Mouse (Mus musculus): Measurements from ENCODE around the gene Zbtb7b. TPM values are rescaled to one million over a fixed set of nuclear protein-coding genes. Genes with fewer than 3 reads are reported as not detected.

Zbtb7b gene
- polyA plus RNA-seq, 1 experiment: 54.3 TPM

- no peaks in the 10 kb centered on the region for H3K4me1 ChIP-seq (ENCODE audit: control insufficient read depth, insufficient read depth, low read length)
- H3K36me3 ChIP-seq (ENCODE audit: control insufficient read depth, insufficient read depth, low read length): no peaks in the 10 kb centered on the region
- 4% methylated on average over 21 of the region's 21 CpGs for WGBS
- H3K4me3 ChIP-seq (ENCODE audit: insufficient read depth, low read depth, low read length): peak overlapping the region; percentile 62
- DNase-seq: no peak
- TF ChIP-seq CTCF (conservative IDR thresholded peaks at IDR 0.05; ENCODE audit: insufficient read depth, insufficient read length, low read depth, low read length) (no peak), POLR2A (IDR thresholded peaks at IDR 0.05; ENCODE audit: low read depth, low read length) (no peak)
- H3K27ac ChIP-seq (ENCODE audit: insufficient read depth, low read depth, low read length): no peak overlapping the region
- no peaks in the 10 kb centered on the region for H3K27me3 ChIP-seq (replicated peaks; ENCODE audit: control insufficient read depth, insufficient read depth, low read length)
Measured at GRCm38 (mm10) chr3:89337062-89337720, 57.4 kb downstream of the Zbtb7b start.

GRCm38 (mm10) chr3:89336529-89336928 is 58.0 kb downstream of the Zbtb7b start:
- Histone ChIP-seq H3K4me3 (ENCODE audit: insufficient read depth, low read depth, low read length) (0 out of 2 replicates have a peak overlapping the region, but pooled peaks have one; percentile 62), H3K27me3 (replicated peaks; ENCODE audit: control insufficient read depth, insufficient read depth, low read length) (no peaks in the 10 kb centered on the region), H3K27ac (ENCODE audit: insufficient read depth, low read depth, low read length) (no peak overlapping the region), H3K4me1 (ENCODE audit: control insufficient read depth, insufficient read depth, low read length) (no peaks in the 10 kb centered on the region), H3K36me3 (ENCODE audit: control insufficient read depth, insufficient read depth, low read length) (no peaks in the 10 kb centered on the region)
- TF ChIP-seq POLR2A (IDR thresholded peaks at IDR 0.05; ENCODE audit: low read depth, low read length) (no peak), CTCF (conservative IDR thresholded peaks at IDR 0.05; ENCODE audit: insufficient read depth, insufficient read length, low read depth, low read length) (no peak)
- WGBS: 56% methylated on average over 6 of the region's 6 CpGs
- no peak for DNase-seq

GRCm38 (mm10) chr3:89333053-89333452 is 61.5 kb downstream of the Zbtb7b start:
- Histone ChIP-seq H3K4me3 (ENCODE audit: insufficient read depth, low read depth, low read length) (no peak overlapping the region), H3K36me3 (ENCODE audit: control insufficient read depth, insufficient read depth, low read length) (no peaks in the 10 kb centered on the region), H3K27me3 (replicated peaks; ENCODE audit: control insufficient read depth, insufficient read depth, low read length) (no peaks in the 10 kb centered on the region), H3K4me1 (ENCODE audit: control insufficient read depth, insufficient read depth, low read length) (no peaks in the 10 kb centered on the region), H3K27ac (ENCODE audit: insufficient read depth, low read depth, low read length) (no peak overlapping the region)
- 74% methylated on average over 11 of the region's 11 CpGs for WGBS
- TF ChIP-seq CTCF (conservative IDR thresholded peaks at IDR 0.05; ENCODE audit: insufficient read depth, insufficient read length, low read depth, low read length) (no peak), POLR2A (IDR thresholded peaks at IDR 0.05; ENCODE audit: low read depth, low read length) (no peak)
- DNase-seq: no peak

GRCm38 (mm10) chr3:89332476-89332875 is 62.1 kb downstream of the Zbtb7b start:
- DNase-seq: no peak
- no peaks in the 10 kb centered on the region for H3K27me3 ChIP-seq (replicated peaks; ENCODE audit: control insufficient read depth, insufficient read depth, low read length)
- WGBS: 54% methylated on average over 12 of the region's 12 CpGs
- no peak overlapping the region for H3K27ac ChIP-seq (ENCODE audit: insufficient read depth, low read depth, low read length)
- no peaks in the 10 kb centered on the region for H3K4me1 ChIP-seq (ENCODE audit: control insufficient read depth, insufficient read depth, low read length)
- TF ChIP-seq POLR2A (IDR thresholded peaks at IDR 0.05; ENCODE audit: low read depth, low read length) (no peak), CTCF (conservative IDR thresholded peaks at IDR 0.05; ENCODE audit: insufficient read depth, insufficient read length, low read depth, low read length) (no peak)
- H3K4me3 ChIP-seq (ENCODE audit: insufficient read depth, low read depth, low read length): no peak overlapping the region
- no peaks in the 10 kb centered on the region for H3K36me3 ChIP-seq (ENCODE audit: control insufficient read depth, insufficient read depth, low read length)

GRCm38 (mm10) chr3:89332013-89332412 is 62.6 kb downstream of the Zbtb7b start:
- TF ChIP-seq POLR2A (IDR thresholded peaks at IDR 0.05; ENCODE audit: low read depth, low read length) (no peak), CTCF (conservative IDR thresholded peaks at IDR 0.05; ENCODE audit: insufficient read depth, insufficient read length, low read depth, low read length) (no peak)
- H3K27me3 ChIP-seq (replicated peaks; ENCODE audit: control insufficient read depth, insufficient read depth, low read length): no peaks in the 10 kb centered on the region
- H3K4me1 ChIP-seq (ENCODE audit: control insufficient read depth, insufficient read depth, low read length): no peaks in the 10 kb centered on the region
- no peaks in the 10 kb centered on the region for H3K36me3 ChIP-seq (ENCODE audit: control insufficient read depth, insufficient read depth, low read length)
- no peak for DNase-seq
- WGBS: 64% methylated on average over 10 of the region's 10 CpGs
- H3K27ac ChIP-seq (ENCODE audit: insufficient read depth, low read depth, low read length): no peak overlapping the region
- H3K4me3 ChIP-seq (ENCODE audit: insufficient read depth, low read depth, low read length): no peak overlapping the region

- Histone ChIP-seq H3K4me1 (ENCODE audit: control insufficient read depth, insufficient read depth, low read length) (no peaks in the 10 kb centered on the region), H3K36me3 (ENCODE audit: control insufficient read depth, insufficient read depth, low read length) (no peaks in the 10 kb centered on the region), H3K4me3 (ENCODE audit: insufficient read depth, low read depth, low read length) (no peak overlapping the region), H3K27me3 (replicated peaks; ENCODE audit: control insufficient read depth, insufficient read depth, low read length) (no peaks in the 10 kb centered on the region), H3K27ac (ENCODE audit: insufficient read depth, low read depth, low read length) (no peak overlapping the region)
- no peak for TF ChIP-seq POLR2A (IDR thresholded peaks at IDR 0.05; ENCODE audit: low read depth, low read length)
- TF ChIP-seq CTCF (conservative IDR thresholded peaks at IDR 0.05; ENCODE audit: insufficient read depth, insufficient read length, low read depth, low read length): no peak
- 81% methylated on average over 13 of the region's 13 CpGs for WGBS
- no peak for DNase-seq
Measured at GRCm38 (mm10) chr3:89331561-89331960, 63.0 kb downstream of the Zbtb7b start.

GRCm38 (mm10) chr3:89330948-89331347 is 63.6 kb downstream of the Zbtb7b start:
- WGBS: 43% methylated on average over 10 of the region's 10 CpGs
- Histone ChIP-seq H3K4me3 (ENCODE audit: insufficient read depth, low read depth, low read length) (no peak overlapping the region), H3K4me1 (ENCODE audit: control insufficient read depth, insufficient read depth, low read length) (no peaks in the 10 kb centered on the region), H3K27ac (ENCODE audit: insufficient read depth, low read depth, low read length) (no peak overlapping the region), H3K27me3 (replicated peaks; ENCODE audit: control insufficient read depth, insufficient read depth, low read length) (no peaks in the 10 kb centered on the region), H3K36me3 (ENCODE audit: control insufficient read depth, insufficient read depth, low read length) (no peaks in the 10 kb centered on the region)
- no peak for DNase-seq
- TF ChIP-seq CTCF (conservative IDR thresholded peaks at IDR 0.05; ENCODE audit: insufficient read depth, insufficient read length, low read depth, low read length) (no peak), POLR2A (IDR thresholded peaks at IDR 0.05; ENCODE audit: low read depth, low read length) (no peak)
